Mouse (Mus musculus): ENCODE data around the gene Rftn1. TPM values are rescaled to one million over a fixed set of nuclear protein-coding genes. Genes with fewer than 3 reads are reported as not detected.

Rftn1 gene
- total and polyA plus RNA-seq, 3 experiments = 41.5 to 50.5 (median 49.4) TPM

DNA sequence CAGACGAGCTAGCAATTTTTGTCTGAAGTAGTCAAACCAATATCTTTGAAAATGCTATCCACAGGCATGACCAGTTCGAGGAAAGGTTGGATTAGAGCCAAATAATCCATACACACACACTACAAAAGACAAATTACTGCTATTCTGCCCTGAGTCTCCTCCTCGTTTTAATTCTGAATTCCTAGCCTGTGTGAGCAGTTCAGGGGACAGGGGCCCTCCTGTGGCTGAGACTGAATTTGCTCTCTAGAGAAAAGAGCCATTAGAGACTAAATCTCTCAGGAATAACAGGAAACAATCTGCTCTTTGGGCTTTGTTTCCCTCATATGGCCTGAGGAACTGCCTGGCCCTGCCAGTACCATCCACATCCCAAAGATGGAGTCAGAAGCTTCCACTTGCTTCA is 3.2 kb upstream of the Rftn1 start:
- H3K4me3 ChIP-seq = no peak overlapping the region
- no peaks in the 10 kb centered on the region for H3K27me3 ChIP-seq (ENCODE audit: control insufficient read depth, insufficient read depth, low read length)
- no peak overlapping the region; the same call in 1 of the 2 replicates for H3K27ac ChIP-seq
- H3K9ac ChIP-seq (ENCODE audit: low read depth, low read length) = no peak overlapping the region
- TF ChIP-seq EP300 (IDR thresholded peaks at IDR 0.05; ENCODE audit: insufficient read depth, low read depth, low read length) (peak; percentile 49; the same call in 1 of the 2 replicates), POLR2A (IDR thresholded peaks at IDR 0.05; ENCODE audit: insufficient read depth, low read depth, low read length) (no peak), CTCF (IDR thresholded peaks at IDR 0.05) (peak; percentile 80)
- no peaks in the 10 kb centered on the region; the same call in 1 of the 2 replicates for H3K36me3 ChIP-seq (ENCODE audit: control insufficient read depth, insufficient read depth, low read length)
- no peak for DNase-seq
- WGBS = 44% methylated on average over 3 of the region's 3 CpGs
- peaks cover 7% of the 10 kb centered on the region for H3K79me2 ChIP-seq (replicated peaks; ENCODE audit: control insufficient read depth, insufficient read depth, low read length)
- peaks cover 36% of the 10 kb centered on the region for H3K4me1 ChIP-seq (ENCODE audit: control insufficient read depth, insufficient read depth, low read length)
- intact Hi-C loops (cut with DNase I) = loop anchor here (1.0 to 5.0 kb wide), 3 partner anchors 43 to 223 kb away; no protein-coding TSS in a partner anchor

DNA sequence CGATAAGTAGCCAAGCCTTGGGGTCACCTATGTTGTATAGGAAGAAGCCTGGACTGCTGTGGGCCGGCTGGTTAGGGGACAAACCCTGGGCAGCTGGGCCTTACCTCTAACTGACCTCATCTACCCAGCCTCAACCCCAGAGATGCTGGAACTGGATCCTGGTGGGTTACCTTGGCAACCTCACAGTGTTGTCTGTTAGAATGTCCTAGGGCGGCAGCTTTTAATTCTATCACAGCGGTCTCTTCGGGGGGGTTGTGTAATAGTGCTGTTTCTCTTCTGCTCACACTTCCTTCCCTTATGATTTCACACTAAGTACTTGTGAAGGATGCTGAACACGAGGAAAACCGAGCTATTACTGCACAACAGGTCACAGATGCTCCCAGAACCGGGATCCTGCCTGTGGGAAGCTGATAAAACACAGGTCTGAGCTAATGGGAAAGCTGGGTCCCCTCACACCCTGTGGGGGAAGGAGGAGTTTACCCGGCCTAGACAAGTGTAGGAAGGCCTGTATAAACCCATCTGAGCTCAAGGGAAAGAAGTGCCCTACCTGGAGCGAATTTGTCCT is 2.0 kb upstream of the Rftn1 start:
- TF ChIP-seq EP300 (IDR thresholded peaks at IDR 0.05; ENCODE audit: insufficient read depth, low read depth, low read length) (no peak), POLR2A (IDR thresholded peaks at IDR 0.05; ENCODE audit: insufficient read depth, low read depth, low read length) (no peak), CTCF (IDR thresholded peaks at IDR 0.05) (no peak)
- intact Hi-C loops (cut with DNase I) = loop anchor here (5.0 kb wide), 1 partner anchor 140 kb away; no protein-coding TSS in a partner anchor
- WGBS = 64% methylated on average over 10 of the region's 10 CpGs

DNA sequence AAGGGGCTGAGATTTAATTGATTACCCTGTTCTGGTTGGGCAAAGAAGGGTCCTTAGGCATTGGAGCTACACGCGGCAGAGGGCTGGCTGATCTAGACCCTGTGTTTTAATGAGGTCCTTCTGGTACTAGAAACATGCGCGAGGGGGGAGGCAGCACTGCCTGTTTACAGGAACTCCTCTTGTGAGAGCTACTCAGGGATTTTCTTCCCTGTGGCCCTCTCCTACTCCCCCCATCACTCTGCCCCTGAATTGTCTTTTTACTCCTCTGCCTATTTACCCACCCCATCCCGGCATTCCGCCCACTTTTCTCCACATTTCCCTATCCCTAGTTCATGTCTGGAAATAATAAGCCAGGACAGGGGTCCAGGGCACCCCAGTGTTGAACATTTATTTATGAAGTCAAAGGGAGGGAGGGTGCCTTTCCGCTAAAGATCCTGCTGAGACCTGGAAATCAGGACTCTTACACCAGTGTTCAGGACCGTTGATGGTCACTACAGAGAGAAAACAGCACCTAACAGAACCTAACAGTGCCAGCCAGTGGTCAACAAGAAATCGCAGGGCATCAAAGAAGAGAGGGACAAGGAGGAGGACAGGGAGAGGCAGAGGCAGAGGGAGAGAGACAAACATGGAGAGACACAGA is 964 bp upstream of the Rftn1 start:
- H3K9ac ChIP-seq (ENCODE audit: low read depth, low read length) = no peak overlapping the region
- no peaks in the 10 kb centered on the region for H3K27me3 ChIP-seq (ENCODE audit: control insufficient read depth, insufficient read depth, low read length)
- peaks cover 8% of the 10 kb centered on the region for H3K36me3 ChIP-seq (ENCODE audit: control insufficient read depth, insufficient read depth, low read length)
- no peak overlapping the region for H3K4me3 ChIP-seq
- DNase-seq = no peak
- no peak for TF ChIP-seq EP300 (IDR thresholded peaks at IDR 0.05; ENCODE audit: insufficient read depth, low read depth, low read length)
- TF ChIP-seq POLR2A (IDR thresholded peaks at IDR 0.05; ENCODE audit: insufficient read depth, low read depth, low read length) = no peak
- peak; percentile 18; the same call in 1 of the 2 replicates for TF ChIP-seq CTCF (IDR thresholded peaks at IDR 0.05)
- peaks cover 7% of the 10 kb centered on the region for H3K79me2 ChIP-seq (replicated peaks; ENCODE audit: control insufficient read depth, insufficient read depth, low read length)
- 86% methylated on average over 9 of the region's 9 CpGs for whole genome bisulfite sequencing
- intact Hi-C loops (cut with DNase I) = loop anchor here (2.0 to 5.0 kb wide), 3 partner anchors 55 to 239 kb away; no protein-coding TSS in a partner anchor
- peak overlapping the region; percentile 98 for H3K27ac ChIP-seq
- peaks cover 30% of the 10 kb centered on the region for H3K4me1 ChIP-seq (ENCODE audit: control insufficient read depth, insufficient read depth, low read length)

More for the DNA sequence above, 2.0 kb upstream of the Rftn1 start:
- Histone ChIP-seq H3K4me1 (ENCODE audit: control insufficient read depth, insufficient read depth, low read length) (peaks cover 31% of the 10 kb centered on the region), H3K79me2 (replicated peaks; ENCODE audit: control insufficient read depth, insufficient read depth, low read length) (peaks cover 7% of the 10 kb centered on the region), H3K36me3 (ENCODE audit: control insufficient read depth, insufficient read depth, low read length) (peaks cover 2% of the 10 kb centered on the region), H3K27ac (no peak overlapping the region; the same call in 1 of the 2 replicates), H3K27me3 (ENCODE audit: control insufficient read depth, insufficient read depth, low read length) (no peaks in the 10 kb centered on the region), H3K4me3 (no peak overlapping the region), H3K9ac (ENCODE audit: low read depth, low read length) (no peak overlapping the region)
- DNase-seq = no peak

DNA sequence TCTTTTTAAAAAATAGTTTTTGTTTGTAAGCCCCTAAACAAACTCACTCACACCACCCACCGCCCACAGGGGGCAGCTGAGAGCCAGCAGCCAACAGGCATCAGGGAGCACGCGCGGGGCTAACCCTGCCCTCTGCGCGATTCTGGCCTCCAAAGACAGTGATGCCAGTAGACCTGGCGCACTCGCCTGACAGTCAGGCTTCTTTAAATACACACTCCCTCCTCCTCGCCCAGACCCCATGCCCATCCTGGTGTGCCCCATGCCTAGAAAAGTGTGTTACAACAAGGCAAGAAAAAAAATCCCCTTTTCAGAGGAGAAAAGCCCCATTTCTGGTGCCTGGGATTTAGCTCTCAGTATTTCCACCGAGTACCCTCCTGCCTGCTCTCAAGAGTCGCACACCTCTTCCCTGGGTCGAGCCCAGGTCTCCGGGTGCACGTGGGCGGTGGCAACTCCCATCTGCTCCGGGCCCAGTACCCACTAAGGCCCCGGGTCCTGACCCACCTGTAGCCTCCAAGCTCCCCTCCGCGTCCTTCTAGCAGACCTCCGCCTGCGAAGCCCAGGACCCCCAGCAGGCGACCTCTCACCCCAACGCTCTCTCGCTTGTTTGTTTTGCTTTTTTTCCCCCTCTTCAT is 977 bp downstream of the Rftn1 start:
- H3K4me3 ChIP-seq = peak overlapping the region; percentile 99
- H3K79me2 ChIP-seq (replicated peaks; ENCODE audit: control insufficient read depth, insufficient read depth, low read length) = peaks cover 7% of the 10 kb centered on the region
- intact Hi-C loops (cut with DNase I) = loop anchor here (2.0 to 5.0 kb wide), 4 partner anchors 53 to 237 kb away; no protein-coding TSS in a partner anchor
- H3K36me3 ChIP-seq (ENCODE audit: control insufficient read depth, insufficient read depth, low read length) = peaks cover 16% of the 10 kb centered on the region
- peaks cover 39% of the 10 kb centered on the region for H3K4me1 ChIP-seq (ENCODE audit: control insufficient read depth, insufficient read depth, low read length)
- peak; percentile 86 for DNase-seq
- H3K27me3 ChIP-seq (ENCODE audit: control insufficient read depth, insufficient read depth, low read length) = no peaks in the 10 kb centered on the region
- H3K9ac ChIP-seq (ENCODE audit: low read depth, low read length) = peak overlapping the region; percentile 96
- TF ChIP-seq POLR2A (IDR thresholded peaks at IDR 0.05; ENCODE audit: insufficient read depth, low read depth, low read length) = peak; percentile 84
- TF ChIP-seq EP300 (IDR thresholded peaks at IDR 0.05; ENCODE audit: insufficient read depth, low read depth, low read length) = no peak
- peak; percentile 83 for TF ChIP-seq CTCF (IDR thresholded peaks at IDR 0.05)
- H3K27ac ChIP-seq = peak overlapping the region; percentile 98
- WGBS = 2% methylated on average over 24 of the region's 24 CpGs

DNA sequence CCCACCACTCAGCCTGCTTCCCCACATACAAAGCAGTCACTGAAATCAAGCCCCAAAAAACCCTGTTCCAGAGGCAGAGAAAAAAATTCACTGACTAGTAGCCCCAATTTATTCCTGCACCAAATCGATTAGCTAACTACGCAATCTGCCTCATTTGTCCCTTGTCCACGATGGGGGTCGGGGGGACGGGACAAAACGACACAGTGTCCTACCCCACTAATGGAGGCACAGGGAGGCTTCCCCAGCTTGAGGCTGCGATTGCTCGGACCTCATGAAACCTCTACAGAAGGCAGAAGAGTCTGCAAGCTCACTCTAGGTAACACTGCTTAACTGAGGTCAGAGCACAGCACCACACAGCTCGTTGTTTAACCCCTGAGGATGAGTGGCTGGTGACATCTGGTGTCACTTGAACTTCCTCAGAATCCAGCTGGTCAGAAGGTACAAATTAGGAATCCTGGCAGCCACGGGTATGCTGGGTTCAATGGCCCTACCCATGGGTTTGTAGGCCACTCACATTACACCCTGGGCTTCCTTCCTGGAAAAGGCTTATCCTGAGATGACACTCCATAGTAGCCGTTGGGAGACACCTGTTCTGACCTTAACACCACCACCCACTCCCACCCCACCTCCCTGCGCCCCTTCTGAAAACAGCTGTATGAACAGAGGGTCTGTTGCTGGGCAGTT is 1.7 kb downstream of the Rftn1 start:
- Histone ChIP-seq H3K4me1 (ENCODE audit: control insufficient read depth, insufficient read depth, low read length) (peaks cover 40% of the 10 kb centered on the region), H3K9ac (ENCODE audit: low read depth, low read length) (peak overlapping the region; percentile 39), H3K27me3 (ENCODE audit: control insufficient read depth, insufficient read depth, low read length) (no peaks in the 10 kb centered on the region), H3K79me2 (replicated peaks; ENCODE audit: control insufficient read depth, insufficient read depth, low read length) (peaks cover 9% of the 10 kb centered on the region), H3K36me3 (ENCODE audit: control insufficient read depth, insufficient read depth, low read length) (peaks cover 17% of the 10 kb centered on the region), H3K4me3 (peak overlapping the region; percentile 99), H3K27ac (peak overlapping the region; percentile 98)
- TF ChIP-seq CTCF (IDR thresholded peaks at IDR 0.05) (no peak), EP300 (IDR thresholded peaks at IDR 0.05; ENCODE audit: insufficient read depth, low read depth, low read length) (no peak), POLR2A (IDR thresholded peaks at IDR 0.05; ENCODE audit: insufficient read depth, low read depth, low read length) (no peak)
- WGBS = 71% methylated on average over 12 of the region's 12 CpGs
- intact Hi-C loops (cut with DNase I) = loop anchor here (5.0 kb wide), 1 partner anchor 67 kb away; no protein-coding TSS in a partner anchor
- DNase-seq = no peak
